Mouse (Mus musculus): ENCODE results near the gene Rac2.

Gene Rac2

DNA sequence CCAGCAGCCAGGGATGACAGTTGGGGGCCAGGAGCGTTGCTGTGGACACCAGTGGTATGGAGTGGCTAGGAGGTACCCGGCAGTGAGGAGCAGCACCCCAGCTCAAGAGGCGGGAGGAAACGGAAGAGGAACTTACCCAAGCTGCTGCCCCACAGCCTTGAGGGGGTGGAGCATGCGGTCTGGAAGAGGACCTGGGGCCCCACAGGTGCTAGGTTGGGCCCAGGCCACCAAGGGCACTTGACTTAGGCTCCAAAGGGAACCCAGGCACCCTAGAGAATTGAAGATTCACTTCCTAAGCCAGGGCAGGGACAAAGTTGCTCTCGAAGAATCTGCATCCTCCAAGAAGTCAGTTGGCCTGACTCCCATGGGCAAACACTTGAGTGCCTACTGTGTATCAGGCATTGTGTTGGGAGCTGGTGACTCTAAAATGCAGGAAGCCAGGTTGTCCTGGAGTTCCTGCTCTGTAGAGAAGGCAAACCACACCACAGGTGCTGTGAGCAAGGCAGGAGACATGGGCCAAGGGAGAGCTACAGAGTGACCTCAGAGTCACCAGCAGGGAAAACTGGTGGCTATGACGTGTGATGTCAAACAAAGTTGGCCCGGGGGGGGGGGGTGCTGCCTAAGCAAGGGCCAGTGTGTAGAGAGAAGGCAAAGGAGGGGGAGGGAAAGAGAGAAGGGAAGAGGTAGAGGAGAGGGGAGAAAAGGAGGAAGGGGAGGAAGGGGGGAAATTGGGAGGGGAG lies at the start of gene Rac2:
TSS of gene Rac2 (minus strand) at position 126 of the 740 bp plus-strand sequence.
- peaks cover 7% of the 10 kb centered on the region for H3K27me3 ChIP-seq (ENCODE audit: insufficient read depth, low read length)
- H3K4me3 ChIP-seq (replicated peaks; ENCODE audit: low read length), result peak within 1 kb of the TSS; percentile 43
- TF ChIP-seq NANOG (IDR thresholded peaks at IDR 0.05; ENCODE audit: borderline replicate concordance, low read length) (no peak), POU5F1 (IDR thresholded peaks at IDR 0.05; ENCODE audit: borderline replicate concordance, low read length) (no peak), CTCF (conservative IDR thresholded peaks at IDR 0.05; ENCODE audit: low read length) (no peak)
- no peaks in the 10 kb centered on the region for H3K36me3 ChIP-seq (ENCODE audit: insufficient read depth, low read length)
- peaks cover 57% of the 10 kb centered on the region for H3K4me1 ChIP-seq (replicated peaks; ENCODE audit: low read depth, low read length)
- no peaks in the 10 kb centered on the region for H3K9me3 ChIP-seq (ENCODE audit: low read length)

DNA sequence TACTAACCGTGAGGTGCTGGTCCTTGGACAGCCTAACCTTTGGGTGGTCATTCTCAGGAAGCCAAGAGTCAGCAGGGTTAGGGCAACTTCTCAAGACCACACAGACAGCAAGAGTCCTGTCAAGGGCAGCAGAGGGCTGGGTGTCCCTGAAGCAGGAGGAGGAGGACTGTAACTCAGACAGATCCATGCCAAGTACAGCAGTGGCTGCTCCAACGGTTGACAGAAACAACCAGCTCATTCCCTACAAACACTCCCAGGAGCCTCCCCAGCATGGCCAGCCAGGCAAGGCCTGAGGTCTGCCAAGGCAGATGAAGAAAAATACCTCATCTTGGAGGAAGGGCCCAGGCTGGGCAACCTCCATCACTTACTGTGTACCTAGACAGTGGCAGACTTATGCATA lies 44.4 kb upstream of the Rac2 start:
- H3K4me3 ChIP-seq (replicated peaks; ENCODE audit: low read length), result no peak overlapping the region
- no peak for TF ChIP-seq CTCF (conservative IDR thresholded peaks at IDR 0.05; ENCODE audit: low read length)
- no peak for TF ChIP-seq NANOG (IDR thresholded peaks at IDR 0.05; ENCODE audit: borderline replicate concordance, low read length)
- no peak for TF ChIP-seq POU5F1 (IDR thresholded peaks at IDR 0.05; ENCODE audit: borderline replicate concordance, low read length)
- no peaks in the 10 kb centered on the region for H3K36me3 ChIP-seq (ENCODE audit: insufficient read depth, low read length)
- no peaks in the 10 kb centered on the region for H3K9me3 ChIP-seq (ENCODE audit: low read length)
- peaks cover 35% of the 10 kb centered on the region for H3K27me3 ChIP-seq (ENCODE audit: insufficient read depth, low read length)
- no peaks in the 10 kb centered on the region; the same call in 1 of the 2 replicates for H3K4me1 ChIP-seq (replicated peaks; ENCODE audit: low read depth, low read length)

DNA sequence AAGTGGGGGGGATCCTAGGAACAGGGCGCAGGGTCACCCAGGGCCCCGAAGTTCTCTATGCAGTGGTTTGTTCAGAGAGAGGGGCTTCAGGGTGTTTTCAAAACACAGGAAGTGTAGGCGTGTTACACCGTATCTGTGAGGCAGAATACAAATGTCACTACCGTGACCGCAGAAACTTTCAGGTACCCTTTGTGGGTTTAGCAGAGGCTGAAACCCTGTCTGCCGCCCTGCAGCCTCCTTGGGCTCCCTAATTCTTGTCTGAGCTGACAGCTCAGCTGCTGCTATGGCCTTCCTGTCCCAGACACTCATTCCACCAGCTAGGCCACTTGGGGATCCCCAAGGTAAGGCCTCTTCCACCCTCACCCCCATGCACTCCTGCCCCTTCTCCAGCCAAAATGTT lies 42.0 kb upstream of the Rac2 start:
- H3K4me3 ChIP-seq (replicated peaks; ENCODE audit: low read length), result no peak overlapping the region
- peaks cover 13% of the 10 kb centered on the region; the same call in 1 of the 2 replicates for H3K27me3 ChIP-seq (ENCODE audit: insufficient read depth, low read length)
- no peak for TF ChIP-seq CTCF (conservative IDR thresholded peaks at IDR 0.05; ENCODE audit: low read length)
- no peak for TF ChIP-seq POU5F1 (IDR thresholded peaks at IDR 0.05; ENCODE audit: borderline replicate concordance, low read length)
- TF ChIP-seq NANOG (IDR thresholded peaks at IDR 0.05; ENCODE audit: borderline replicate concordance, low read length), result no peak
- no peaks in the 10 kb centered on the region for H3K9me3 ChIP-seq (ENCODE audit: low read length)
- H3K4me1 ChIP-seq (replicated peaks; ENCODE audit: low read depth, low read length), result peaks cover 18% of the 10 kb centered on the region
- H3K36me3 ChIP-seq (ENCODE audit: insufficient read depth, low read length), result no peaks in the 10 kb centered on the region

DNA sequence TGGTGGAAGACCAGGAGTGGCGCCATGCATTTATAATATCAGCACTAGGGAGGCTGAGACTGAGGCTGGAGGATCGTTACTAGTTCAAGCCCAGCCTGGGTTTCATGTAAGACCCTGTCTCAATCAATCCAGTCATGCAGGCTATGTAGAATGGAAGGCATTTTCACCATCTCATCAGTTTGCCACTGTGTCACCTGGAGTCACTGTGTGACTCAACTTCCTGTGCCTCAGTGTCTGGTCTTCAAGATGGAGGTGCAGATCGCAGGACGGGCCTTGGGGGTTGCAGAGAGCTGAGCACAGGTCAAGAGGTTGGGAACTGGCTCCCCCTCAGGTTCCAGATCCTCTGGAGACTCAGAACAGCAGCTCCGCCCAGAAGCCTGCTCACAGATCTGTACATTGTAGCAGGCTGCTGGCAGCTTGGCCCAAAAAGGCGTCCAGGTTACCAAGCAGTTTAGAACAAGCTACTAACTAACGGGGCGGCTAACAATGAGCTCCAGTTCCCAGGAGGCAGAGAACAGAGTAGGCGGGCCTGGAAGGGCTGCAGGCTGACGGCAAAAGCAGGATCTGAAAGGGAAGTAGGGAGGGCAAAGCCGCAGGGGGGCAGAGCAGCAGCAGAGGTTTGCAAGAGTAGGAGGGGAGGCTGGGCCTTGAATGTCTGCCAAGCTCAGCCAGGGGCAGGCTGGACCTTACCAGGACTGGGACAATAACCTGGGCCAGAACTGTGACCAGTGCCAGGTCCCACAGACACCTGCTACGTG lies 38.3 kb upstream of the Rac2 start:
- H3K9me3 ChIP-seq (ENCODE audit: low read length), result no peaks in the 10 kb centered on the region
- H3K4me1 ChIP-seq (replicated peaks; ENCODE audit: low read depth, low read length), result peaks cover 18% of the 10 kb centered on the region
- TF ChIP-seq NANOG (IDR thresholded peaks at IDR 0.05; ENCODE audit: borderline replicate concordance, low read length), result no peak
- TF ChIP-seq CTCF (conservative IDR thresholded peaks at IDR 0.05; ENCODE audit: low read length), result no peak
- no peak for TF ChIP-seq POU5F1 (IDR thresholded peaks at IDR 0.05; ENCODE audit: borderline replicate concordance, low read length)
- no peaks in the 10 kb centered on the region for H3K36me3 ChIP-seq (ENCODE audit: insufficient read depth, low read length)
- H3K4me3 ChIP-seq (replicated peaks; ENCODE audit: low read length), result peak overlapping the region; percentile 35
- peaks cover 17% of the 10 kb centered on the region; the same call in 1 of the 2 replicates for H3K27me3 ChIP-seq (ENCODE audit: insufficient read depth, low read length)

DNA sequence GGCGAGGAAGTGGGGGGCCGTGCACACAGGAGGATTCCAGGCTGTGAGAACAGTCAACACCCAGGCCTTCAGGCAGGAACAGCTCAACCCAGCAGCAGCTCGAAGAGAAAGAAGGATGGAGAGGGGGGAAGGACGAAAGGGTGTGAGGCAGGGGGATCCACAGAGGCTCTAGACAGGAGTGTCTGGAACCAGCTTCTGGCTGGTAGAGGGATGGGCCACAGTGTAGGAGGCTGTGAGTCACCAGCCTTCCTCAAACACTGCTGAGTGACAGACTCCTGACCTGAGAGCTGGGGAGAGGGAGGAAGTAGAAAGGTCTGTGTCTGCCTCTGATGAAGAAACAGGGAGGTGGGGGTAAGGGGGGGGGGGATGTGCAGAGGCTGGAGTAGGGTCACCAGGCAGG lies 34.9 kb upstream of the Rac2 start:
- peaks cover 29% of the 10 kb centered on the region for H3K27me3 ChIP-seq (ENCODE audit: insufficient read depth, low read length)
- H3K9me3 ChIP-seq (ENCODE audit: low read length), result no peaks in the 10 kb centered on the region
- H3K36me3 ChIP-seq (ENCODE audit: insufficient read depth, low read length), result no peaks in the 10 kb centered on the region
- H3K4me1 ChIP-seq (replicated peaks; ENCODE audit: low read depth, low read length), result peaks cover 18% of the 10 kb centered on the region
- no peak overlapping the region for H3K4me3 ChIP-seq (replicated peaks; ENCODE audit: low read length)
- TF ChIP-seq CTCF (conservative IDR thresholded peaks at IDR 0.05; ENCODE audit: low read length) (no peak), POU5F1 (IDR thresholded peaks at IDR 0.05; ENCODE audit: borderline replicate concordance, low read length) (no peak), NANOG (IDR thresholded peaks at IDR 0.05; ENCODE audit: borderline replicate concordance, low read length) (no peak)

DNA sequence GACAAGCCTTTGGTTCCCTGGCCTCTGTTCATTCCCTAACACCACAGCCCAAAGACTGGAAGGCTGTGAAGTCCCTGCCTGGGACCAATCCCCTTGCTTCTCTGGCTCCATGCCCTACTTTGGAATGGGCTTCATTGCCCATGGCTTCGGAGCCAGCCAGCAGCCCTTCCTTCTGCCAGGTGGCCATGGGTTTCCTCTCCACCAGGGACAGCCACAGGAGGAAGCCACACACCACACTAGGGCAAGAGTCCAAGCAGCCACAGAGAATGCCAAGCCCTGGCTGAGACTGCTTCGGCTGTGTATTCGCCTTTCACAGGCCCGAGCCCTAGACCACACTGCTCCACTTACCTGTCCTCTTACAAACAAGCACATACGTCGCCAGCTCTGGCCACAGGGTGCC lies 33.5 kb upstream of the Rac2 start:
- H3K9me3 ChIP-seq (ENCODE audit: low read length), result peaks cover 3% of the 10 kb centered on the region; the same call in 1 of the 2 replicates
- H3K36me3 ChIP-seq (ENCODE audit: insufficient read depth, low read length), result no peaks in the 10 kb centered on the region
- H3K27me3 ChIP-seq (ENCODE audit: insufficient read depth, low read length), result peaks cover 33% of the 10 kb centered on the region
- peaks cover 10% of the 10 kb centered on the region for H3K4me1 ChIP-seq (replicated peaks; ENCODE audit: low read depth, low read length)
- H3K4me3 ChIP-seq (replicated peaks; ENCODE audit: low read length), result no peak overlapping the region
- TF ChIP-seq CTCF (conservative IDR thresholded peaks at IDR 0.05; ENCODE audit: low read length) (no peak), NANOG (IDR thresholded peaks at IDR 0.05; ENCODE audit: borderline replicate concordance, low read length) (no peak), POU5F1 (IDR thresholded peaks at IDR 0.05; ENCODE audit: borderline replicate concordance, low read length) (no peak)

DNA sequence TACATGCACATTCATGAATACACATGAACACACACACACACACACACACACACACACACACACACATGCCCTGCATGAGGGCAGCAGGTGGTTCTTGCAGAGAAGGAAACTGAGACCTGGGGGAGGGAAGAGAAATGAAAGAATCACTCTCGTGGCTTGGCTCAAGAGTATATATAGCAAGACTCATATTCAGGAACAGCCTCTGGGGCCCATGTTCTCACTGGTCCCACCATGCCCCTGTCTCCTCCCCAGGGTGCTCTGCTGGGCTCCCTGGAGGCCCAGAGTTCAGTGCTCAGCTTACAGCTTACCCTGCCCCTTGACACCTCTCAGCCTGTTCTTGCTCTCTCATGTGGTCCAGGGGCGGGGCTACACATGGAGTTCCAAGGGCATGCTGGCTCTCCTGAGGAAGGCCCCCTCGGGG lies 32.8 kb upstream of the Rac2 start:
- H3K4me1 ChIP-seq (replicated peaks; ENCODE audit: low read depth, low read length), result peaks cover 3% of the 10 kb centered on the region; the same call in 1 of the 2 replicates
- TF ChIP-seq POU5F1 (IDR thresholded peaks at IDR 0.05; ENCODE audit: borderline replicate concordance, low read length), result no peak
- TF ChIP-seq NANOG (IDR thresholded peaks at IDR 0.05; ENCODE audit: borderline replicate concordance, low read length), result no peak
- no peak for TF ChIP-seq CTCF (conservative IDR thresholded peaks at IDR 0.05; ENCODE audit: low read length)
- H3K9me3 ChIP-seq (ENCODE audit: low read length), result peaks cover 3% of the 10 kb centered on the region; the same call in 1 of the 2 replicates
- no peak overlapping the region for H3K4me3 ChIP-seq (replicated peaks; ENCODE audit: low read length)
- peaks cover 33% of the 10 kb centered on the region for H3K27me3 ChIP-seq (ENCODE audit: insufficient read depth, low read length)
- no peaks in the 10 kb centered on the region for H3K36me3 ChIP-seq (ENCODE audit: insufficient read depth, low read length)

DNA sequence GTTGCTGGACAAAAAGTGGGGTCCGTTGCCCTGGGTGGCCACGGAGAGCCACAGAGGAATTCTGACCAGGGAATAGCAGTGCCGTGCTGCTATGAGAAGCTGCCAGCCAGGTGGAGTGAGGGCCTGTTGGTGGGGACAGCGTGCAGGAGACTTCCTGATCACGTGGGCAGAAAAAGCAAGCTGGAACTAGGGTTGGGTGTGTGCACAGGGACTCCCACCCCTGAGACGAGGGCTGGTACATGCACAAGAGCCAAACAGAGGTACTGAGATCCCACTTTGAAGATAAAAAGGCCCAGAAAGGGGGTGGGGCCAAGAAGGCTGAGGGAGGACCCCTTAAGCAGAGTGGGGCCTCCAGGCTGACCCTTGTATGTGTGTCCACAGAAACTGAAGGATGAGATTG lies 31.7 kb upstream of the Rac2 start:
- H3K4me1 ChIP-seq (replicated peaks; ENCODE audit: low read depth, low read length), result peaks cover 6% of the 10 kb centered on the region
- peaks cover 3% of the 10 kb centered on the region; the same call in 1 of the 2 replicates for H3K9me3 ChIP-seq (ENCODE audit: low read length)
- TF ChIP-seq POU5F1 (IDR thresholded peaks at IDR 0.05; ENCODE audit: borderline replicate concordance, low read length) (no peak), NANOG (IDR thresholded peaks at IDR 0.05; ENCODE audit: borderline replicate concordance, low read length) (no peak), CTCF (conservative IDR thresholded peaks at IDR 0.05; ENCODE audit: low read length) (no peak)
- H3K4me3 ChIP-seq (replicated peaks; ENCODE audit: low read length), result no peak overlapping the region
- H3K27me3 ChIP-seq (ENCODE audit: insufficient read depth, low read length), result peaks cover 33% of the 10 kb centered on the region
- no peaks in the 10 kb centered on the region for H3K36me3 ChIP-seq (ENCODE audit: insufficient read depth, low read length)
